Mouse (Mus musculus): ENCODE measurements around the gene Arl3.

Gene Arl3

GRCm38 (mm10) chr19:46572951-46573937 is at the start of gene Arl3, which contains the start of gene Sfxn2:
TSS of gene Arl3 (minus strand) at chr19:46573198.
TSS of gene Sfxn2 (plus strand) at chr19:46573365.
- peak; percentile 94 to 98 for DNase-seq

- DNase-seq: no peak
Observed at GRCm38 (mm10) chr19:46622659-46623193, 49.7 kb upstream of the Arl3 start.

GRCm38 (mm10) chr19:46621236-46622183 is 48.5 kb upstream of the Arl3 start:
- no peak for DNase-seq

- DNase-seq: no peak
Observed at GRCm38 (mm10) chr19:46620016-46620808, 47.2 kb upstream of the Arl3 start.

GRCm38 (mm10) chr19:46619518-46619917 is 46.5 kb upstream of the Arl3 start:
- no peak for DNase-seq

- peak; percentile 66 to 67 for DNase-seq
Observed at GRCm38 (mm10) chr19:46619001-46619400, 46.0 kb upstream of the Arl3 start.

GRCm38 (mm10) chr19:46618322-46618721 is 45.3 kb upstream of the Arl3 start:
- no peak for DNase-seq

GRCm38 (mm10) chr19:46617361-46617760 is 44.4 kb upstream of the Arl3 start:
- no peak for DNase-seq

GRCm38 (mm10) chr19:46616378-46616777 is 43.4 kb upstream of the Arl3 start:
- DNase-seq: no peak

- DNase-seq: no peak
Observed at GRCm38 (mm10) chr19:46608158-46608557, 35.2 kb upstream of the Arl3 start.

- no peak for DNase-seq
Observed at GRCm38 (mm10) chr19:46607424-46607823, 34.4 kb upstream of the Arl3 start.

- no peak for DNase-seq
Observed at GRCm38 (mm10) chr19:46606718-46607117, 33.7 kb upstream of the Arl3 start.

- no peak for DNase-seq
Observed at GRCm38 (mm10) chr19:46602406-46602805, 29.4 kb upstream of the Arl3 start.

GRCm38 (mm10) chr19:46601491-46601890 is 28.5 kb upstream of the Arl3 start:
- DNase-seq: no peak

- DNase-seq: no peak
Observed at GRCm38 (mm10) chr19:46600371-46600770, 27.4 kb upstream of the Arl3 start.

GRCm38 (mm10) chr19:46599375-46600256 is 26.6 kb upstream of the Arl3 start:
- peak in 1 of 2 experiments; percentile 23 for DNase-seq

- peak; percentile 92 to 94 for DNase-seq
Observed at GRCm38 (mm10) chr19:46598720-46599252, 25.8 kb upstream of the Arl3 start, which contains the start of gene Wbp1l. TSS of gene Wbp1l (plus strand) at chr19:46599084.

- DNase-seq: no peak
Observed at GRCm38 (mm10) chr19:46598187-46598586, 25.2 kb upstream of the Arl3 start.

- DNase-seq: no peak
Observed at GRCm38 (mm10) chr19:46592751-46593439, 19.9 kb upstream of the Arl3 start.

GRCm38 (mm10) chr19:46591575-46591974 is 18.6 kb upstream of the Arl3 start:
- no peak for DNase-seq
